Mouse (Mus musculus): Measurements from ENCODE around the gene Tiam1. TPM values are rescaled to one million over a fixed set of nuclear protein-coding genes. Genes with fewer than 3 reads are reported as not detected.

Gene Tiam1
- total RNA-seq, 2 experiments from 2014 or later = 58.8 to 64.4 TPM

DNA sequence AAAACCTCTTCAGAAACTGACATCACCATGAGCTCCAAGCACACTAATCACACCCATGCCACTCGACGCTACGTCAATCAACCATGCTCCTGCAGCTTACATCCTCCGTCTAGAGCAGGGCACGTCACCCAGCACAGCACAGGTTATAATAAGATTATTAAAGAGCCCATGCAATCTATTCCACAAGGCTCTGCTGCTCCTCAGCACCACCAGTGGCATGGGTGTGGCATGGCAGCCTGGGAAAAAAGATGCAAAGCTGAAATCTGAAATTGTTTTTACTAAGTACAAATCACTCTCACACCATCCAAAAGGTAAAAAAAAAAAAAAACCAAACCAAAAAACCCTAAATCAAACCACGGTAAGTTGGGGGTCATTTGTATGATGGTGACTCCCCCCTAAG, 135.1 kb downstream of the Tiam1 start:
- DNase-seq = no peak
- intact Hi-C loops (cut with DNase I) = no loop called here

DNA sequence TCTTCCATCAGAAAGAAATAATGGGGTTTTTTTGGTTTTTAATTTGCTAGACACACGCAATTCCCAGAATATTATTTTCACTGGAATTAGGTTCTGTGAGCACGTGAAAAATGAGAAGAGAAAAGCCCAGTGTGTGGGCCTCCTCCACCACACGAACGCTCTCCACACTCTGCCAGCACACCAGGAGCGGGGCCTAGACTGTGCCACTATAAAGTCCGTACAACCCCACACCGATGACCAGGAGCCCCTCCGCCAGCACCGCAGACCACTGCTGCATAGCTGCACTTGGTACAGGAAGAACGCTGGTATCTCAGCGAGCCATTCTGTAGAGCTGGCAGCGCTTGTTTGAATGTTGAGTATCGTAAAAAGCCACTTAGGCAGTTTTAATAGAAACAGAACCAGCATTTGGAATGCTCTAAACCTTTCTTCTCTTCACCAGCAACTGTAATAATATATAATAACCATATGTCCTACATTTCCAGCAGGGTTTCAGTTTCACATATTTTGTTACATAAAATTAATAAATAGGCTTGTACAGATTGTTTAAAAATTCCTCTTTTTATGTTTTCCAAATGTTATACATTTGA, 136.1 kb downstream of the Tiam1 start:
- intact Hi-C loops (cut with DNase I) = no loop called here
- no peak for DNase-seq

DNA sequence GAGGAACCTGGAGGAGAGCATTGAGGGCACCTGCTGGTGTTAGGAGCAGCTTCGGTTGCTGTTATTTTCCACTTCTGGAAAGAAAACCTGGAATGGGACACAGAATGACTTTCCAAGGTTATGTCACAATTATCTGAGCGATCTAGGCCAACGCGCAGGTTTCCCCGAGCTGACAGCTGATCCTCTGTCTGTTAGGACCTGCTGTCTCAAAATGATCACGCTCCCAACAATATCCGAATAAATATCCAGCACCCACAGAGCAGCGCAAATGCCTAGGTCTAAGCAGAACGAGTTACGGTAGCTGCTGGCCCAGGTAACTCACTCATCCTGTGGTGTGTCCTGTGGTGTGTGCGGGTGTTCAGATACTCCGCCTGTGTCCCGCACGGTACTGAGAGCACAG, 140.0 kb downstream of the Tiam1 start:
- intact Hi-C loops (cut with DNase I) = no loop called here
- no peak for DNase-seq

GRCm38 (mm10) chr16:89995155-89995554, 148.4 kb downstream of the Tiam1 start:
- intact Hi-C loops (cut with DNase I) = no loop called here

DNA sequence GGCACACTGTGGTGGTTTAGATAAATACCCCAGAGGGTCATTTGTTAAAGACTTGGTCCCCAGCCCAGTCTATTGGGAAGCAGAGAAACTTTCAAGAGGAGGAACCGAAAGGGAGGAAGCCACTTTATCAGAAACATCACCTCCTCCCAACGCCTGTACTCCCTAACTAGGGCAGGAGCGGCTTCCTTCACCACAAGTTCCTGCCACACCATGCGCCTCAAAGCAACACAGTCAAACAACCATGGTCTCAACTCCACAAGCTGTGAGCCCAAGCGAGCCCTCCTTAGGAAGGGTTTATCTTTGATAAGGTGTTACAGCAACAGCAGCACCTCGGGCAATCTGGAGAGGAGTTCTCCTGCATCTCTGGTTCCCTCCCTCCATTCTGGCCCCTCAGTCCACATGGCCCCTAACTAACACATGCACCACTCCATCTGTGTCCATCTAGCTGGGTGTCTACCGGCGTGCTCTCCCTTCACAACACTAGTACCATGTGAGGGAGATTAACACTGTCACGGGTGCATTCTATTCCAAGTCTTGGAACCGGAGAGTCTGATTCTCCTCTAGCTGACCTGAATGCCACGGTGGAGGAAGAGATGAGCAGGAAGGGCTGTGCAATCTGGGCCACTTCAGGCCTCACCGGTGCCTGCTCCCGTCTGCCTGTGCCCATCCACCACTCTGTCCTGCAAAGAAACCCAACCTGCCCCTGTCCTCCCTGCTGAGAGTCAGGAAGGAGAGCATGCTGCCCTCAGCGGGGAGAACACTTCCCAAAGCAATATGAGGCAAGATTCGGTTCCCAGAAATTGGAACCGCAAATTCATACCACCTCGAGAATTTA, 149.4 kb downstream of the Tiam1 start:
- DNase-seq = no peak
- intact Hi-C loops (cut with DNase I) = no loop called here

More at GRCm38 (mm10) chr16:89995155-89995554, 148.4 kb downstream of the Tiam1 start:
- DNase-seq = no peak

GRCm38 (mm10) chr16:89993506-89993905, 150.1 kb downstream of the Tiam1 start:
- no peak for DNase-seq
- intact Hi-C loops (cut with DNase I) = no loop called here

DNA sequence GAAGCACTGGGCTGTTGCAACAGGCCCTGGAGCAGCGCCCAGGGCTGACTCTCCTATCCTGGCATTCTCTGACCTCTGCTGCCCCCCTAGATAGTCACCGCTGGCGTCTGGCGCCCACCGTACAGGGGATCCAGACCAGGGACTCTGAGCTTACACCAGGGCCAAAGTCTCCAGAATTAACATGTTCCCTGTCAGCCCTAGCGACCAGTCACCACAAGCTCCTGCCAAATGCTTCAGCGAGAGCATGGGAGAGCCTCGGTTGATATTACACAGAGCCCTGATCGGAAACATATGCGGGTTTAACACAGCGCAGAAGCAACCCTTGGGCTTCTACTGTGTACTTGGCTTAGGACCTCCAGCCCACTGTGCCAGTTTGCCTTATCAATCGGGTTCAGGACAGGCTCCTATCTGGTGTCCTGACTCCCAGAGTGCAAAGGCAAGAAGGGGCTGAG, 151.8 kb downstream of the Tiam1 start:
- no peak for DNase-seq
- intact Hi-C loops (cut with DNase I) = no loop called here

GRCm38 (mm10) chr16:89990288-89990955, 153.1 kb downstream of the Tiam1 start:
- DNase-seq = no peak
- intact Hi-C loops (cut with DNase I) = no loop called here

GRCm38 (mm10) chr16:89989816-89990215, 153.8 kb downstream of the Tiam1 start:
- intact Hi-C loops (cut with DNase I) = no loop called here
- no peak for DNase-seq

DNA sequence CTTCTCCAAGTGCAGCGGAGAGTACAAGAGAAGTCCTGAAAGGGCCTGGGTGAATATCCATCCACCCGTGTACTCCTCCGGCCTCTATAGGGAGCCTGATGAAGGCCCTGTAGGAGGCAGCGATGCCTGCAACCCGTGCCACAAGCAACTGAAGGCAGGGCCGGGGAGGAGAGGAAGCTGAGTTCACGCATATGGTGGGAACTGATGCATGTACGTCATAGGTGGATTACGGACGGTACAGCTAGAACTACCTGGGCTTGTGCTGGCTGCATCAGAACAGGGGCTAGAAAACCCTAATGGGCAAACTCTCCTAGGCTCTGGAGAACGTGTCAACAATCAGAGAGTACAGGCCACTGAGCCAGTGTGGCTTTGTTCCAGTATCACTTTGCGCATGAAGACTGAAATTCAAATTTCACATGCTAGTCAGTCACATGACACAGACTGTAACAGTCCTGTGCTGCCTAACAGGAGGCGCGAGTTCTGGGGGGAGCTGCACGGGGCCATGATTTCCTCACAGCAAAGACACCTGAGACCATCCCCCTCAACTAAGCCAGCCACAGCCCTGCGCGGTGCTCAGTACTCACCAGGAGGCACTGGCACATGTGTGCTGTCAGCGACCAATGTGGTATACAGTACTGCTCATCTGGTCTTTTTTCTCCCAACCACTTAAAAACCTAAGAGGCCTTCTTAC, 156.8 kb downstream of the Tiam1 start:
- DNase-seq = no peak
- intact Hi-C loops (cut with DNase I) = no loop called here

DNA sequence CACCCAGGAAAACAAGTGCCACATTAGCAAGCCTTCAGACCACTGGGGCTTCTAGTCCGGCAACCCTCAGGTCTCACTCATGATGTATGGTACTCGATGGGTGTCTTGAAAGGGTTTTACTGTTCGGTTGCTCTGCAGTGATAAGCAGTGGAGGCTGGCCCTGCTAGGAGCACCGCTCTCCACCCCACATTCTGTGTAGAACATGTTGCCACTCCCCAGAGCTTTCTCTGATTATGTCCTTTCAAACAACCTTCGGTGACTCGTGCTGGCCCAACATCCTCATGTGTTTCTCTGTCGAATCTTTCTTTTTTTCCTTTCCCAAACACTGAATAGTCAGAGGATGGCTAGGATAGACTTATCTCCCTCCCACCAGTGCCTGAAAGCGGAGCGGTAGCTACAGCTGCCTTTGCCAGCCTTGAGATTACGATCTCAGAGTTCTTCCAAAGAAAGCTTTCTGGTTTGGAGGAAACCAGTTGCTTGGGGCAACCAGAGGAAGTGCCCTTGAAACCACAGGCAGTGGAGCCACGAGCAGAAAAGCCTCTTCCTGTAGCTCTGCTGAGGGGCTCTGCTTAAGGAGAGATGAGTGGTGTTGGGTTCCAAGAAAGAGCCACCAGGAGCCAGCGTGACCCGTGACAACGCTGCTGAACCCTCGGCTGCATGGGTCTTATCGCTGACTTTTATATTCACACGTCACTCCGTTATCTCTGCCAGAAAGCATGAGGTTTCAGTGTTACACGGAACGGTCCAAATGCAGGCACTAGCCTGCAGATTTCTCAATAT, 157.7 kb downstream of the Tiam1 start:
- DNase-seq = no peak
- intact Hi-C loops (cut with DNase I) = no loop called here

DNA sequence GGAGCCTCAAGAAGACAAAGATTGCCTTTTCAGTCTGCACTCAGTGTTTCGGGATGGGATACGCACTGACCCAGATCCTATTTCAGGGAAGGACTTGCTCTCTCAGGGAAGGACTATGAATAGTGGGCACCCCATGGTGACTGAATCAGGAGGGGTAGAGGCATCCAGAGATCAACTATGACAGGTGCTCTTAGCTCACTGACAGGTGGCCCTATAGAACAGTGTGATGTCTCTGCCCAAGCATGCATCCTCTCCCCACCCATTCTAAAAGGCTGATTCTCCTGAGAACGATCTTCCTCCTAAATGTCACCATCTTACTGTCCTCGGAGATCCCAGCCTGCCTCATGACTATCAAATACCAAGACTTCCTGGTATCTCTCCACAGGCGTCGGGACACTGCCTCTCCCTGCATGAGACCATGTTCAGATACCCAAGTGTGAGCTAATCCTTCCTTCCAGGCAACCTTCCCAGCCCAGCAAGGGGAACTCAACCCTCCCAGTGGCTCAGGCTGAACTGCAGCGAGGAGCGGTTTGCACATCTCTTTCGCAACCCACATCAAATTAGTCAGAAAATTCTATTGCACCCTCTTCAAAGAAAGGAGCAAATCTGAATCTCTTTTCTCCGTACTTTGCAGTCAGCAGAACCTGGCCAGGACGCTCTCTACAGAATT, 163.4 kb downstream of the Tiam1 start:
- intact Hi-C loops (cut with DNase I) = no loop called here
- DNase-seq = no peak

DNA sequence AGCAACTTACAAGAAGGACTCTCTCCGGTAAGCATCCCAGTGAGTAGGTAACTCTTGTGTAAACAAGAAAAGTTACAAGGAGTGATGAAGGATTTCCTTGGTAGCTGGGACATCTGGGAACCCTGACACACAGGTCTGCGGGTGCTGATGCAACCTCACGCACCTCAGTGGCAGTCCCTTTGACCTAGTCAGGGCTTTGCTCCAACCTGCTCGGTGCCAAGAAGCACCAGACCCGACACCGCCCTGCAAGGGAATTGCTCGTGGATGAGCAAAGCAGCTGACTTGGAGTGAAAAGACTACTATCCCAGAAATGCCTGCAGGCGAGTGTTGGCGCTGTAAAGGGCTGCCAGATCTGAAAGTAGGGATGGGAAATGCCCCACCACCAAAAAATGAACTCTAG, 168.1 kb downstream of the Tiam1 start:
- DNase-seq = no peak
- intact Hi-C loops (cut with DNase I) = no loop called here

- no peak for DNase-seq
- intact Hi-C loops (cut with DNase I) = no loop called here
Observed at GRCm38 (mm10) chr16:89973814-89974712, 169.5 kb downstream of the Tiam1 start.

DNA sequence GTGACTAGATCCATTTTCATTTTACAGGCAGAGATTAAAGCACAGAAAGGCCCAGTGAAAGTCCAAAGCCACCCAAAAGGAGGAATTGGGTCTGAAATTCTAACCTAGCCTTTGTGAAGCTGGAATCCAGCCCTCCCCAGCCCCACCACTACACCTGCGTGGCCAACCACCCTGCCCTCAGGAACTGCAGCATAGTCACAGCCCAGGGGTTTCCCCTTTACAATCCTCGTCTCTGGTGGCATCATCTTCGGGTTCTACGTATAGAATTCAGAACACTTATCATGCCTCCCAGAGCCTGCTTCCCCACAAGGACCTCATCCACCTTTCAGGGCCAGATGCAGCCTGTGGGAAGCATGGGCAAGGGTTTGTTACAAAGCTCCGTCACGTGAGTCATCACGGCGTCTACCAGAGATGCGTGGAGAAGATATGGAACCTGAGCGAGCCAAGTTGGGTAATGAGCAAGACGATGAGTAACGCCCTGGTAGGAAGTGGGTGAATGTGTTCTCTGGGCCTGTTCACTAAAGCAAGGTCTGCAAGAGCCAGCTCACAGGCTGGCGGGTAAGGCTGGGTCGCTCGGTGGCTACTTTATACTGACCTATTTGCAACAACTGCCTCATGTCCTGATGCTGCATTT, 170.6 kb downstream of the Tiam1 start:
- DNase-seq = no peak
- intact Hi-C loops (cut with DNase I) = no loop called here

GRCm38 (mm10) chr16:89972018-89972417, 171.6 kb downstream of the Tiam1 start:
- no peak for DNase-seq
- intact Hi-C loops (cut with DNase I) = no loop called here

DNA sequence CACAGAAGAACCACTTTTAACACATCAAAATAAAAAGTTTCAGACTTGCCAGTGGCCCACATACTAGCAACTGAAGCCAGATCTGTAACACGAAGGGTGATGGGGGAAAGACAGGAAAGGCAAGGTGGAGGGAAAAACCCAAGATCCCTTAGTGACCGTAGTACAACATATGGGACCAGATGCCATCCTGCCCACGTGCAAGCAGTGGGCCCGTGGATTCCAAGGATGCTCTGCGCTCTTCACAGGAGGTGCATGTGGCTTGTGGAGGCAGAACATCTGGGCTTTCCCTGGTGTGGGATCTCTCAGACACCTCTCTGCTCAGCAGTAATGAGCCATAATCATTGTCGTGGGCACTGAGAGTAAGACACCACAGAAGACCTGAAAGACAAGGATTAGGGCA, 175.5 kb downstream of the Tiam1 start:
- intact Hi-C loops (cut with DNase I) = no loop called here
- DNase-seq = no peak

DNA sequence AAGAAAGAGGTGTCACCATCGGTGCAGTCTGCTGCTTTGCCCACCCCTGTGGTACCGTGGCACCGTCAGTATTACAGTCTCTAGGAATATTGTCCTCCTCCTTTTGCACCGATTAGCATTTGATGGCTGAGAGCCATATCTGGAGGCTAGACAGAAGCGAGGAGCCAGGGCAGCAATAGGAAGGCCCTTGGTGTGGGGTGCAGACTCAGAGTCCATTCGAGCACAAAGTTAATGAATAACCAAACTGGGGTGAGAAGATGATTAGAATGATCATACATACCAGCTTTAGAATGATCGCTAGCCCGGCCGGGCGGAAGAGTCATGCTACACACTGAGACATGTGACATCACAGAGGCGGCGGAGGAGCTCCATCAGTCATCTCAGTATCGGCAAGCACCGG, 180.7 kb downstream of the Tiam1 start:
- intact Hi-C loops (cut with DNase I) = no loop called here

More for the DNA sequence above, 180.7 kb downstream of the Tiam1 start:
- no peak for DNase-seq
